Mouse (Mus musculus): ENCODE measurements at regions not wholly inside any gene's neighbourhood (a gene's known extent, or its start where the extent isn't known, plus 50 kb on each side); places are given as distances from the start of the nearest gene placed in this dataset.

DNA sequence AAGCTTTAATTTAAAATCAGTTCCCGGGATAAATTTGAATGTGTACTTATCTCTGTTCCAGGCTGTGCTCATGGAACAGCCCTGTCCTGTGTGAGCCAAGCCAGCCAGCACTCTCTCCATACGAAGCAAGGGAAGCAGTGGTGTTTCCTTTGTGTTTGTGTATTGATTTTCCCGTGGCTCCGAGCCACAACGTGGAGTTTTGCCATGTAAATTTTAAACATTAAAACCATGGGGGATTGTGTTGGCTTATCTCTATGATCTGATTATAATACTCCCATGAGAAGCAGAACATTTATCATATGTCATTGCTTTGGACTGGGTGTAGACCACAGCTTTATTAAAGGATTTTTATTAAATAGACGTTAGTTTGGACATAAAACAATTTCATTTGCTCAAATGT lies 106.1 kb upstream of the Npvf start:
- H3K4me3 ChIP-seq (ENCODE audit: insufficient read depth, low read depth, low read length) = no peak overlapping the region
- H3K27ac ChIP-seq (replicated peaks; ENCODE audit: insufficient read depth, low read depth, low read length) = no peak overlapping the region
- no peak overlapping the region for H3K9ac ChIP-seq (ENCODE audit: low read depth, low read length)
- peak; percentile 7 for DNase-seq (ENCODE audit: extremely low read depth, low read depth, low spot score)
- H3K36me3 ChIP-seq (ENCODE audit: control insufficient read depth, insufficient read depth, low read length) = no peaks in the 10 kb centered on the region
- no peaks in the 10 kb centered on the region for H3K79me2 ChIP-seq (ENCODE audit: control insufficient read depth, insufficient read depth, low read length)
- 28% methylated on average over 6 of the region's 6 CpGs for WGBS
- no peaks in the 10 kb centered on the region for H3K4me1 ChIP-seq (ENCODE audit: control insufficient read depth, insufficient read depth, low read length)
- H3K27me3 ChIP-seq (ENCODE audit: control insufficient read depth, insufficient read depth, low read length) = no peaks in the 10 kb centered on the region
- no peak for TF ChIP-seq CTCF (IDR thresholded peaks at IDR 0.05; ENCODE audit: low read depth, low read length)
- TF ChIP-seq POLR2A (IDR thresholded peaks at IDR 0.05; ENCODE audit: extremely low read depth, insufficient read depth, low read length) = no peak

- H3K9ac ChIP-seq (ENCODE audit: low read depth, low read length) = no peak overlapping the region
- H3K36me3 ChIP-seq (ENCODE audit: control insufficient read depth, insufficient read depth, low read length) = no peaks in the 10 kb centered on the region
- DNase-seq (ENCODE audit: extremely low read depth, low read depth, low spot score) = no peak
- TF ChIP-seq CTCF (IDR thresholded peaks at IDR 0.05; ENCODE audit: low read depth, low read length) (no peak), POLR2A (IDR thresholded peaks at IDR 0.05; ENCODE audit: extremely low read depth, insufficient read depth, low read length) (no peak)
- H3K4me1 ChIP-seq (ENCODE audit: control insufficient read depth, insufficient read depth, low read length) = peaks cover 7% of the 10 kb centered on the region; the same call in 1 of the 2 replicates
- no peaks in the 10 kb centered on the region for H3K27me3 ChIP-seq (ENCODE audit: control insufficient read depth, insufficient read depth, low read length)
- H3K4me3 ChIP-seq (ENCODE audit: insufficient read depth, low read depth, low read length) = no peak overlapping the region
- WGBS = 80% methylated on average over 4 of the region's 4 CpGs
- H3K27ac ChIP-seq (replicated peaks; ENCODE audit: insufficient read depth, low read depth, low read length) = no peak overlapping the region
- no peaks in the 10 kb centered on the region for H3K79me2 ChIP-seq (ENCODE audit: control insufficient read depth, insufficient read depth, low read length)
These were observed 108.9 kb upstream of the Npvf start for GRCm38 (mm10) chr6:50763121-50763520.

DNA sequence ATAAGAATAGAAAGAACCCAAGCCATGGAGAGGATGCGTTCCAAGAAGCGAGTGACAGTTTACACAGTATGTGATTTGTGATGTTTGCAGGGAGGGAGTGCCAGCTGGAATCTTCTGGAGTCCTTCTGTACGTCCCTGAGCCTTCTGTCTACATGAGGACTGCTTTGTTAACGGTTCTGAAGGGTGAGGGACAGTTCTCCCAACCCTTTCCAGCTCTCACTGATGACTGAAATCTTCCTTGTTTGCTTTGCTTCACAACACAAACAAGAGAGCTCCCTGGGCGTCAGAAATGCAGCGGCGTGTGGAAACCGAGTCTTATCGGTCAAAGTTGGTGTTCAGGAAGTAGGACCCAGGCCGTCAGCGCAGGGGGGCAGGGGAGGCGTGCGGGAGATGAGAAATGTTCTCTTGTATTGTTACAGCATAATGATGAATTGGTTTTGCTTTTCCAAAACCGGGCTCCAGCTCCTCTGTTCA lies 112.2 kb upstream of the Npvf start:
- H3K79me2 ChIP-seq (ENCODE audit: control insufficient read depth, insufficient read depth, low read length) = no peaks in the 10 kb centered on the region
- no peak for TF ChIP-seq CTCF (IDR thresholded peaks at IDR 0.05; ENCODE audit: low read depth, low read length)
- no peak for TF ChIP-seq POLR2A (IDR thresholded peaks at IDR 0.05; ENCODE audit: extremely low read depth, insufficient read depth, low read length)
- H3K27me3 ChIP-seq (ENCODE audit: control insufficient read depth, insufficient read depth, low read length) = no peaks in the 10 kb centered on the region
- 14% methylated on average over 14 of the region's 14 CpGs for WGBS
- peak; percentile 90 for DNase-seq (ENCODE audit: extremely low read depth, low read depth, low spot score)
- no peaks in the 10 kb centered on the region for H3K36me3 ChIP-seq (ENCODE audit: control insufficient read depth, insufficient read depth, low read length)
- no peak overlapping the region for H3K9ac ChIP-seq (ENCODE audit: low read depth, low read length)
- H3K27ac ChIP-seq (replicated peaks; ENCODE audit: insufficient read depth, low read depth, low read length) = no peak overlapping the region
- peaks cover 7% of the 10 kb centered on the region; the same call in 1 of the 2 replicates for H3K4me1 ChIP-seq (ENCODE audit: control insufficient read depth, insufficient read depth, low read length)
- H3K4me3 ChIP-seq (ENCODE audit: insufficient read depth, low read depth, low read length) = no peak overlapping the region

DNA sequence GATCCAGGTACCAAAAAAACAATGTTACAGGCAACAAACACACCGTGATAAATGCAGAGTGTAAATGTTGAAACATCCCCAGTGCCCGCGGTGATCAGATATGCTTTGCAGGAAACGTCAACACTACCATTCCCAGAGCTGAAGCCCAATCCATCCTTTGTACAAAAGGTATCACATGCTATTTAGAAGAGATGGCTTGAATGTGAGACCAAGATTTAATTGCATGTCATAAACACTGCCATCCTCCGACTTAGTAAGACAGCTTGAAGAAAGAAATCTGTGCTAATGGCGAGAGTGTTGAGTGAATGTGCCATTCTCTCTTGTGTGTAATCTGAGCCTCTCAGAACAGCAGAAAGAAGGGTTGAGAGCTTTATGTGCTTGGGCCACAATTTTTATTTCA lies 112.9 kb upstream of the Npvf start:
- H3K79me2 ChIP-seq (ENCODE audit: control insufficient read depth, insufficient read depth, low read length) = no peaks in the 10 kb centered on the region
- H3K27me3 ChIP-seq (ENCODE audit: control insufficient read depth, insufficient read depth, low read length) = no peaks in the 10 kb centered on the region
- no peak overlapping the region for H3K9ac ChIP-seq (ENCODE audit: low read depth, low read length)
- H3K36me3 ChIP-seq (ENCODE audit: control insufficient read depth, insufficient read depth, low read length) = no peaks in the 10 kb centered on the region
- peaks cover 7% of the 10 kb centered on the region; the same call in 1 of the 2 replicates for H3K4me1 ChIP-seq (ENCODE audit: control insufficient read depth, insufficient read depth, low read length)
- H3K27ac ChIP-seq (replicated peaks; ENCODE audit: insufficient read depth, low read depth, low read length) = no peak overlapping the region
- 53% methylated on average over 6 of the region's 6 CpGs for WGBS
- H3K4me3 ChIP-seq (ENCODE audit: insufficient read depth, low read depth, low read length) = no peak overlapping the region
- TF ChIP-seq POLR2A (IDR thresholded peaks at IDR 0.05; ENCODE audit: extremely low read depth, insufficient read depth, low read length) = no peak
- TF ChIP-seq CTCF (IDR thresholded peaks at IDR 0.05; ENCODE audit: low read depth, low read length) = no peak
- no peak for DNase-seq (ENCODE audit: extremely low read depth, low read depth, low spot score)

DNA sequence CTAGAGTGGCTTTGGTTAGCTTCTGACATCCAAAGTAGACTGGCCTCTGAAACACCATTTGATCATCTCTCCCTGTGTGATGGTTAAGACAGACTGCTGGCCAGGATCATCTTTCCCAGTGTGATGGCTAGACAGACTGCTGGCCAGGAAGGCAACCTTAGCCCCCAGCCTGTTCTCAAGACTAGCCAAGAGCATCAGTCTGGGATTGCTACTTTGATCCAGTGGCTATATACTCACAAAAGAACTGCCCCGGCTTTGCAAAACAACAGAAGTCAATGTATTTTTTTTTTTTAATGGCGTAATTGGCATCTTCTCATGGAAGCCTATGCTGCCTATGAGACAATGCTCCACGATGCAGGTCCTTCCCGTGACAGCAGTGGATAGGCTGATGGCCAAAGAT lies 113.6 kb upstream of the Npvf start:
- no peak overlapping the region for H3K27ac ChIP-seq (replicated peaks; ENCODE audit: insufficient read depth, low read depth, low read length)
- 94% methylated on average over 4 of the region's 4 CpGs for WGBS
- no peaks in the 10 kb centered on the region for H3K27me3 ChIP-seq (ENCODE audit: control insufficient read depth, insufficient read depth, low read length)
- no peak overlapping the region for H3K4me3 ChIP-seq (ENCODE audit: insufficient read depth, low read depth, low read length)
- peaks cover 7% of the 10 kb centered on the region; the same call in 1 of the 2 replicates for H3K4me1 ChIP-seq (ENCODE audit: control insufficient read depth, insufficient read depth, low read length)
- H3K9ac ChIP-seq (ENCODE audit: low read depth, low read length) = no peak overlapping the region
- no peaks in the 10 kb centered on the region for H3K79me2 ChIP-seq (ENCODE audit: control insufficient read depth, insufficient read depth, low read length)
- no peaks in the 10 kb centered on the region for H3K36me3 ChIP-seq (ENCODE audit: control insufficient read depth, insufficient read depth, low read length)
- no peak for DNase-seq (ENCODE audit: extremely low read depth, low read depth, low spot score)
- no peak for TF ChIP-seq POLR2A (IDR thresholded peaks at IDR 0.05; ENCODE audit: extremely low read depth, insufficient read depth, low read length)
- no peak for TF ChIP-seq CTCF (IDR thresholded peaks at IDR 0.05; ENCODE audit: low read depth, low read length)

DNA sequence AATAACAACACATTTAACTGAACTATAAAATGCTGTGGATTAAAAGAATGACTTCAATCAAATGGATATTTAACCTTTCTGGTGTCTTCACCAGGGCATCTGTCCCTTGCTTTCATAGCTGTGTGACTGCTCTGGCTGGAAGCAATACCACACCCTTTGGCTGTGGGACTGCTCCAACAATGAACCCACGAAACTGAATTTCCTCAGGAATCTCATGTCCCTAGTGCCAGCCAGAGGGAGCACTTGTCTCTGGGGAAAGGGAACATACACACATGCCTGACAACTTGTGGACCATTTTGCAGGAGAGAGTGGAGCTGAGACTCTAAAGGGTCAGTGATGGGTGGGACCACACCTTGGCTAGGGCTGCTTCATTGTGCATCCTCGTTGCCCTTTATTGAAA lies 114.9 kb upstream of the Npvf start:
- H3K4me3 ChIP-seq (ENCODE audit: insufficient read depth, low read depth, low read length) = no peak overlapping the region
- no peaks in the 10 kb centered on the region for H3K79me2 ChIP-seq (ENCODE audit: control insufficient read depth, insufficient read depth, low read length)
- no peak overlapping the region for H3K27ac ChIP-seq (replicated peaks; ENCODE audit: insufficient read depth, low read depth, low read length)
- H3K36me3 ChIP-seq (ENCODE audit: control insufficient read depth, insufficient read depth, low read length) = no peaks in the 10 kb centered on the region
- H3K27me3 ChIP-seq (ENCODE audit: control insufficient read depth, insufficient read depth, low read length) = no peaks in the 10 kb centered on the region
- no peak for DNase-seq (ENCODE audit: extremely low read depth, low read depth, low spot score)
- 90% methylated on average over 2 of the region's 2 CpGs for WGBS
- H3K9ac ChIP-seq (ENCODE audit: low read depth, low read length) = no peak overlapping the region
- no peak for TF ChIP-seq POLR2A (IDR thresholded peaks at IDR 0.05; ENCODE audit: extremely low read depth, insufficient read depth, low read length)
- no peak for TF ChIP-seq CTCF (IDR thresholded peaks at IDR 0.05; ENCODE audit: low read depth, low read length)
- peaks cover 10% of the 10 kb centered on the region; the same call in 1 of the 2 replicates for H3K4me1 ChIP-seq (ENCODE audit: control insufficient read depth, insufficient read depth, low read length)
